Mouse (Mus musculus): ENCODE results near the gene Tktl1.

DNA sequence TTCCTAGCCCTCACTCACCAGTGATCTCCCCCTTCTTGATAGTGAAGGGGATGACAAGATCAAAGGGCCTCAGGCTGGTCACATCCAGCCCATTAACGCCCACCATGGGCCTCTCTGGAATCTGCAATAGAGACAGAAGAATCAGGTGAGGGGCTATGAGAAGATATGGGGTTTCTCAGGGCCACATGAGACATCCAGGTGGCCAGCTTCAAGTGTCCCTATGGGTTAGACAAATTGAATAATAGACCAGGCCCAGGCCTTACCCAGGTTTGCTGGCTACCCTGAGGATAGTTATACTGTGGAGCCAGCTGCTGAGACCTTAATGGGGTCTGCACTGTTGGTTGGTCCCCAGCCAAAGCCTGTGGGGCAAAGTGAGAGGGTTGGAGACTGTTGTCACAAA is 53.0 kb downstream of the Tktl1 start:
- TF ChIP-seq POLR2A (IDR thresholded peaks at IDR 0.05; ENCODE audit: control insufficient read depth, extremely low read depth, insufficient read depth, low read length, poor library complexity): no peak
- TF ChIP-seq CTCF (IDR thresholded peaks at IDR 0.05; ENCODE audit: borderline replicate concordance, control insufficient read depth, extremely low read depth, insufficient read depth, low read length, poor library complexity): no peak
